Mouse (Mus musculus) heart, embryonic 14.5 days (tissue): ENCODE results near the gene Gpatch2l. TPM values are rescaled to one million over a fixed set of nuclear protein-coding genes. Genes with fewer than 3 reads are reported as not detected.

Experiments used
- ATAC-seq: fragments of 200-750 bp; cut with Nextera tagmentation; 2 replicates; pipeline ENCODE4 v1.8.0; 2017; ENCODE audit warnings: low read depth, moderate TSS enrichment; ENCODE audit not compliant: insufficient number of reproducible peaks, insufficient read depth, low FRiP score
- H3K27ac ChIP-seq, 2 experiments: fragments of 200-500 bp in 1 of 2; fragments of 300-500 bp in 1 of 2; sonication (generic) in 1 of 2; replicated peaks in 1 of 2; 2 replicates each; pipeline ENCODE4 v1.5.1; 2012 to 2014; ENCODE audit warnings: low read depth in 2 of 2, low read length in 2 of 2, control low read depth in 1 of 2, mild to moderate bottlenecking in 1 of 2, mixed read lengths in 1 of 2; ENCODE audit not compliant: control insufficient read depth in 1 of 2, insufficient read depth in 1 of 2
- H3K27me3 ChIP-seq: fragments of 300-500 bp; sonication (generic); 2 replicates; pipeline ENCODE4 v1.6.1; 2014; ENCODE audit warnings: mild to moderate bottlenecking, low read length, control low read depth; ENCODE audit not compliant: control insufficient read depth, insufficient read depth
- H3K36me3 ChIP-seq: fragments of 300-500 bp; sonication (generic); 2 replicates; pipeline ENCODE4 v1.6.1; 2014; ENCODE audit warnings: mild to moderate bottlenecking, control low read depth, low read length, mixed read lengths; ENCODE audit not compliant: control insufficient read depth, insufficient read depth
- H3K4me1 ChIP-seq, 2 experiments: fragments of 200-500 bp in 1 of 2; fragments of 300-500 bp in 1 of 2; sonication (generic) in 1 of 2; 2 replicates each; pipeline ENCODE4 v1.6.1; 2012 to 2014; ENCODE audit warnings: low read length in 2 of 2, control low read depth in 1 of 2, mixed read lengths in 1 of 2; ENCODE audit not compliant: control insufficient read depth in 2 of 2, insufficient read depth in 2 of 2
- H3K4me2 ChIP-seq: fragments of 300-500 bp; sonication (generic); 2 replicates; pipeline ENCODE4 v1.6.1; 2014; ENCODE audit warnings: mild to moderate bottlenecking, low read length
- H3K4me3 ChIP-seq, 2 experiments: fragments of 200-500 bp in 1 of 2; fragments of 300-500 bp in 1 of 2; sonication (generic) in 1 of 2; 2 replicates each; pipeline ENCODE4 v1.5.1; 2012 to 2014; ENCODE audit warnings: low read length in 2 of 2, mild to moderate bottlenecking in 2 of 2, control low read depth in 1 of 2, low read depth in 1 of 2, moderate library complexity in 1 of 2; ENCODE audit not compliant: control insufficient read depth in 1 of 2, insufficient read depth in 1 of 2
- H3K9ac ChIP-seq: fragments of 300-500 bp; sonication (generic); 2 replicates; pipeline ENCODE4 v1.6.1; 2014; ENCODE audit warnings: mild to moderate bottlenecking, low read length
- H3K9me3 ChIP-seq: fragments of 300-500 bp; sonication (generic); 2 replicates; pipeline ENCODE4 v1.6.1; 2016; ENCODE audit warnings: low read length, control low read depth; ENCODE audit not compliant: control insufficient read depth
- WGBS: fragments of 180-500 bp; shearing (Covaris S2); extraction: QIAGEN DNeasy Blood & Tissue Kit; methylation state at CpG from one replicate; pipeline ENCODE4 v1.1.7; 2014; 5-methylcytosine and 5-hydroxymethylcytosine counted together
- polyA plus RNA-seq: library from polyadenylated mRNA; unstranded; fragments of >200 nt; fragmentation: Nextera tagmentation; extraction: Ambion mirVana; gene quantifications from 2 replicates; pipeline ENCODE4 v1.2.1, GENCODE M21; 2014

The Gpatch2l gene
- polyA plus RNA-seq, 1 experiment from 2014 or later, result 13.7 TPM

DNA sequence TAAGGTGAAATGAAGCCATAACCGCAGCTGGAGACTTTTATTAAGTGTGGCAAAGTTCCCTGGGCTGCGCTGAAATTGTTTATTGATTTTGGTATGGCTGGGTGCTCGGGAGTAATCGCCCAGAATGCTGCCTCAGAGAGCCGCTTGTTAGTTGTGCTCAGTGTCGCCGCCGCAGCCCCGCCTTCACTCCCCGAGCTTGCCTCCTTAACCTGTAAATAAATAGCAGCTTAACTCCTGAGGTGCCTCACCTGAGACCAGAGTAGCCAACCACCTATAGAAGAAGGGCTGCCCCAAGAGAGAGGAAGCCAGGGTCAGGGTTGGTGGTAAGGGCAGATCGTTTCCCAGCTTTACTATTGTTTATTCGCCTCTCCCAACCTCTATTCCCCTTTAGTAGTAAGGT, 79.0 kb downstream of the Gpatch2l start:
- WGBS, result 22% methylated on average over 12 of the region's 12 CpGs

DNA sequence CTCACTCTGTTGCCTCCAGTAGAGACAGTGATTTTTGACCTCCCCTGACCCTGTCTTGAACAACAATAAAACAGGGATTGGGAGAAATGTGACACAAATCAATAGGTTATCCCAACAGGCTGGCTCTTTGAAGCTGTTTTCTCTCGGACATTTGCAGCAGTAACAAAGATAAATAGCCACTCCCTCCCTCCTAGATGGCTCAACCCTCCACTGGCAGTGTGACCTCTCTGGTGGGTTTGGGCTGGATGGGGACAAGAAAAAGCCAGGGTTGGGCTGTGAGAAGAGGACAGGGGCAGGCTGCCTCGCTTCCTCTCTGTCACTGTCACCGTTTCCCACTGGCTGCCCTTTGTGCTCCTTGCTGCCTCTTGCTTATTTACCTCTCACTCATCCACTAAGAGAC, 82.6 kb downstream of the Gpatch2l start:
- Histone ChIP-seq H3K4me1 (peaks cover 0 to 4% of the 10 kb centered on the region in 2 experiments; a peak in 1 of 4 replicates), H3K4me2 (no peak overlapping the region), H3K4me3 (no peak overlapping the region), H3K36me3 (no peaks in the 10 kb centered on the region), H3K9me3 (no peaks in the 10 kb centered on the region), H3K9ac (no peak overlapping the region), H3K27ac (no peak overlapping the region), H3K27me3 (no peaks in the 10 kb centered on the region)
- ATAC-seq, result no peak
- 58% methylated on average over 3 of the region's 3 CpGs for WGBS

More for the DNA sequence above, 79.0 kb downstream of the Gpatch2l start:
- Histone ChIP-seq H3K36me3 (no peaks in the 10 kb centered on the region), H3K4me1 (peaks cover 0 to 4% of the 10 kb centered on the region in 2 experiments; a peak in 1 of 4 replicates), H3K9ac (no peak overlapping the region), H3K4me2 (peak overlapping the region; percentile 37; the same call in 1 of the 2 replicates), H3K27ac (no peak overlapping the region), H3K27me3 (no peaks in the 10 kb centered on the region), H3K9me3 (no peaks in the 10 kb centered on the region), H3K4me3 (no peak overlapping the region)
- no peak for ATAC-seq

DNA sequence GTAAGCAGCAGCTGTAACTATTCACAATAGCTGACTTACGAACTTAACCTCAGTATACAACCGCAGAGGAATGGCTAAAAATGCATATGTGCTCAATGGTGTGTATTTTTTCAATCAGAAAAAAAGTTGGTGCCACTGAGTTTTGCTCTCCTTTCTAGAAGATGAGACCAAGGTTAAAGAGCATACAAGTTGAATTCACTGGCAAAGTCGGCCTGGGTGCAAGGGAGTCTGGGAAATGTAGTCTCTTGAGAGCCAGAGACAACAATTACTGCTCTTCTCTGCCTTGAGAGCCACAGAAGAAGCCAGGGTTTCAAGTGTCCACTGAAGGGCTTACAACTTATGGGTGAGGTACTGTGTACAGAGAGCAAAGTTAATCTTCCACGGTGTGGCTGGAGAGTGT, 88.2 kb downstream of the Gpatch2l start:
- Histone ChIP-seq H3K4me1 (no peaks in the 10 kb centered on the region; a peak in 1 of 4 replicates), H3K9ac (no peak overlapping the region), H3K27me3 (no peaks in the 10 kb centered on the region), H3K36me3 (no peaks in the 10 kb centered on the region), H3K4me3 (no peak overlapping the region), H3K27ac (no peak overlapping the region), H3K9me3 (no peaks in the 10 kb centered on the region), H3K4me2 (no peak overlapping the region)
- no peak for ATAC-seq
- WGBS, result 54% methylated on average over 4 of the region's 4 CpGs

DNA sequence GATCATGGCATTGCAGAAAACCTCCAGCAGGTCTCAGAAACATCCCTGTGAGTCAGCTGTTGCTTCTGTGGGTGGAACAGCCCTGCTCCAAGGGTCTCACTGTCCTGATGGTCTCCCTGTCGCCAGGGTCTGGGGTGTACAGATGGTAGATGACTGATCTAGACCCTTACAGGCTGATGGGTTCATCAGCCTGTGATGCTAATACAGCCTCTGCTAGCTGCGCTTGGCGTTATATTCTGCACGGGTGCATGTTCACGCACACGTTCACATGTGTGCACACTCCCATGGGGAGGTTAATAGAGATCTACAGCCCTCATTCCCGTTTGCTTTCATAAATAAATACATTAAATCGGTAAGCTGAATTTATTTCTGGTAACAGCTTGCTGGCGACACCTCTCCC, 89.0 kb downstream of the Gpatch2l start:
- H3K9ac ChIP-seq, result no peak overlapping the region
- ATAC-seq, result no peak
- 82% methylated on average over 9 of the region's 9 CpGs for WGBS
- H3K27me3 ChIP-seq, result no peaks in the 10 kb centered on the region
- no peaks in the 10 kb centered on the region for H3K36me3 ChIP-seq
- H3K9me3 ChIP-seq, result no peaks in the 10 kb centered on the region
- H3K4me1 ChIP-seq, result no peaks in the 10 kb centered on the region; a peak in 1 of 4 replicates
- H3K4me2 ChIP-seq, result no peak overlapping the region
- H3K27ac ChIP-seq, result no peak overlapping the region
- no peak overlapping the region for H3K4me3 ChIP-seq

DNA sequence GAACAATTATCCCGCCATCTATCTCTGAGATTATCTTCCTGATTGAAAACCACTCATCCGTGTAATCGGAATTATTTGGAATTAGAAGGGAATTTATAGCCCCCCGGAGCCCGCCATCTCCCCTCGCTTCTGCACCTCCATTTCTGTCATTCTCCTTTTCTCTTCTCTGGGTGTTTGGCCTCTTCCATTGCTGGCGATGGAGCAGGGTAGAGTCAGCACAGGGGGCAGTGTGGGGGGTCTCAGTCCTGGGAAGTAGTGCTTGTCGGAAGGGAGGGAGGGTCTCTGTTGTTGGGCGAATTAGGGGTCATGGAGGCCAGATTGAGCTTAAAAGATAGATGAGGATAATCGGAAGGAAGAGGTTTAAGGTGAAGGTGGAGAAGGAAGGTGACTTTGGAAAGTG, 89.6 kb downstream of the Gpatch2l start:
- Histone ChIP-seq H3K4me3 (no peak overlapping the region), H3K4me1 (no peaks in the 10 kb centered on the region; a peak in 1 of 4 replicates), H3K4me2 (no peak overlapping the region), H3K9me3 (no peaks in the 10 kb centered on the region), H3K27ac (no peak overlapping the region), H3K9ac (no peak overlapping the region), H3K36me3 (no peaks in the 10 kb centered on the region), H3K27me3 (no peaks in the 10 kb centered on the region)
- WGBS, result 79% methylated on average over 10 of the region's 10 CpGs
- no peak for ATAC-seq

DNA sequence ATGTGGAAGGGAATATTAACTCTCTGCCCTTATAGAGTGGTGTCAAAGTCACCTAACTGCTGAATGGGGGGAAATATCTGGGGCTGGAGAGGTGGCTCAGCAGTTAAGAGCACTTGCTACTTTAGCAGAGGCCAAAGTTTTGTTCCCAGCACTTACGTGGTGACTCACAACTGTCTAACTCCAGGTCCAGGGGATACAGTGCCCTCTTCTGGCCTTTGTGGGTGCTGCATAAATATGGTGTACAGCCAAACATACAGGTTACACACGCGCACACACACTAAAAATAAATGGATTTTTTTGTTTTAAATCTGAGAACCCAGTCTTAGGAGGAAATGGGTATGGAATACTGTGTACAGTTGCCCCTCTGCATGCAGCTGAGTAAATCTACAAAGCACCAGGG, 94.6 kb downstream of the Gpatch2l start:
- H3K36me3 ChIP-seq, result no peaks in the 10 kb centered on the region
- H3K27ac ChIP-seq, result no peak overlapping the region
- no peak overlapping the region for H3K4me3 ChIP-seq
- H3K4me1 ChIP-seq, result peaks cover 14 to 22% of the 10 kb centered on the region in 2 experiments
- H3K9me3 ChIP-seq, result no peaks in the 10 kb centered on the region
- H3K9ac ChIP-seq, result no peak overlapping the region
- no peaks in the 10 kb centered on the region for H3K27me3 ChIP-seq
- ATAC-seq, result no peak
- whole genome bisulfite sequencing, result 95% methylated on average over 3 of the region's 3 CpGs
- H3K4me2 ChIP-seq, result no peak overlapping the region

DNA sequence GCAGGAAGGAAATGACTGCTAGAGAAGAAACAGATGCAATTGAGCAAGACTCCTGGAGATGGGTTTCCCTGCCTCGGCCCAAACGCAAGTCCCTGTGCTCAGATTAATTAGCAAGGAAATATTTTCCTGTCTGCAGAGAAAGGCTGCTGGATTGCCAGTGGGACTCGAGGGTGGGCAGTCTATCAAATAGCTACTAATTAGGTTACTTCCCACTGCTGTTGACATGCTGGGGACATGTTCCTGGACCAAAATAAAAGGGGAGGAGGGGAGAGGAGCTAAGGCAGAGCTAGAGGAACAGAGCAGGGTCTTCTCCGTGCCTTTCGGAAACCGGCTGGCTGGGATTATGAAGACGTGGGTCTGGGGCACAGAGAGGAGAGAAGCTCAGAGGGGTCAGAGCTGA, 95.2 kb downstream of the Gpatch2l start:
- Histone ChIP-seq H3K27ac (peak overlapping the region in 1 of 2 experiments; percentile 14; a peak in 1 of 4 replicates), H3K9ac (no peak overlapping the region), H3K27me3 (no peaks in the 10 kb centered on the region), H3K4me1 (peaks cover 14 to 22% of the 10 kb centered on the region in 2 experiments), H3K36me3 (no peaks in the 10 kb centered on the region), H3K4me3 (no peak overlapping the region), H3K9me3 (no peaks in the 10 kb centered on the region), H3K4me2 (no peak overlapping the region)
- ATAC-seq, result no peak
- WGBS, result 54% methylated on average over 7 of the region's 7 CpGs
